Mouse (Mus musculus) CH12.LX (cell line): Measurements from ENCODE around the gene Tes3-ps.

ENCODE experiments used
- CTCF ChIP-seq, 2 experiments: IDR thresholded peaks in 1 of 2; conservative IDR thresholded peaks in 1 of 2; 2 replicates each; pipeline ENCODE4 v1.5.1; 2011 to 2012; ENCODE audit warnings: low read depth in 2 of 2, low read length in 2 of 2, improper control_type of control experiment in 1 of 2, inconsistent platforms in 1 of 2, mild to moderate bottlenecking in 1 of 2, moderate library complexity in 1 of 2
- E2F4 ChIP-seq: IDR thresholded peaks from 2 replicates; pipeline ENCODE4 v1.6.1; 2011; ENCODE audit warnings: low read depth, low read length, improper control_type of control experiment; ENCODE audit not compliant: insufficient replicate concordance
- EP300 ChIP-seq: IDR thresholded peaks from 2 replicates; pipeline ENCODE4 v1.6.1; 2011; ENCODE audit warnings: low read length, improper control_type of control experiment
- JUND ChIP-seq: conservative IDR thresholded peaks from 2 replicates; pipeline ENCODE4 v1.6.1; 2011; ENCODE audit warnings: low read depth, low read length, improper control_type of control experiment
- KAT2A ChIP-seq: IDR thresholded peaks from 2 replicates; pipeline ENCODE4 v1.6.1; 2012; ENCODE audit warnings: low read length, improper control_type of control experiment, inconsistent platforms; ENCODE audit not compliant: insufficient replicate concordance
- MXI1 ChIP-seq: IDR thresholded peaks from 2 replicates; pipeline ENCODE4 v1.6.1; 2011; ENCODE audit warnings: mild to moderate bottlenecking, low read depth, low read length, improper control_type of control experiment
- PAX5 ChIP-seq: IDR thresholded peaks from 2 replicates; pipeline ENCODE4 v1.6.1; 2012; ENCODE audit warnings: low read length, inconsistent platforms, mixed read lengths
- POLR2A ChIP-seq: IDR thresholded peaks from 2 replicates; pipeline ENCODE4 v1.6.1; 2011; ENCODE audit warnings: low read depth, mild to moderate bottlenecking, improper control_type of control experiment, low read length
- SMC3 ChIP-seq: IDR thresholded peaks from 2 replicates; pipeline ENCODE4 v1.6.1; 2011; ENCODE audit warnings: low read depth, low read length, improper control_type of control experiment
- TCF12 ChIP-seq: IDR thresholded peaks from 2 replicates; pipeline ENCODE4 v1.6.1; 2014; ENCODE audit warnings: low read depth, mild to moderate bottlenecking, inconsistent platforms, low read length, improper control_type of control experiment

DNA sequence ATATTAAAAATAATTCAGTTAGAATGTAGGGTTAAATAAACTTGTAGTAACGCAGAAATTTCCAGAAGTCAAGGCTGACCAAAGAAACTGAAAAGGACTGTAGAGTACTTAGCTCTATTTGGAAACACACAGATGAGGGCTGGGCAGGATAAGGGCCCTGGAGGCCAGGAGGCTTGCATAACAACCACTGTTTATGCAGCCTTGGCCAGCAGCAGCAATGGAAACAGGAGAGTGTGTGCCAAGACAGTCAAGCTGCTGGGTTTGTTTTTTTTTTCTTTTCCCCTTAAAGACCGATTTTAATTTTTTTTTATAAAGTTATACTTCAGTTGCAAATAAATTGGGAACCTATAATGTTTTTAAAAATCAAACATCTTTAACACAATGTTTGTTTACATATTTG, 13.1 kb upstream of the Tes3-ps start:
- TF ChIP-seq CTCF (conservative IDR thresholded peaks at IDR 0.05 in 1 of 2, IDR thresholded peaks at IDR 0.05 in 1 of 2; ENCODE audit: low read depth in 2 of 2, low read length in 2 of 2) (no peak), EP300 (no peak), PAX5 (no peak), TCF12 (no peak), POLR2A (no peak), MXI1 (no peak), E2F4 (no peak), KAT2A (no peak), JUND (no peak), SMC3 (no peak)
